Mouse (Mus musculus): ENCODE measurements at regions not wholly inside any gene's neighbourhood (a gene's known extent, or its start where the extent isn't known, plus 50 kb on each side); places are given as distances from the start of the nearest gene placed in this dataset.

- no peak for DNase-seq (ENCODE audit: low spot score in 2 of 2)
These were observed 62.8 kb upstream of the Gm47985 start for GRCm38 (mm10) chr1:151119566-151119965.

GRCm38 (mm10) chr1:151121686-151122085, 60.7 kb upstream of the Gm47985 start:
- DNase-seq (ENCODE audit: low spot score in 2 of 2): no peak

DNA sequence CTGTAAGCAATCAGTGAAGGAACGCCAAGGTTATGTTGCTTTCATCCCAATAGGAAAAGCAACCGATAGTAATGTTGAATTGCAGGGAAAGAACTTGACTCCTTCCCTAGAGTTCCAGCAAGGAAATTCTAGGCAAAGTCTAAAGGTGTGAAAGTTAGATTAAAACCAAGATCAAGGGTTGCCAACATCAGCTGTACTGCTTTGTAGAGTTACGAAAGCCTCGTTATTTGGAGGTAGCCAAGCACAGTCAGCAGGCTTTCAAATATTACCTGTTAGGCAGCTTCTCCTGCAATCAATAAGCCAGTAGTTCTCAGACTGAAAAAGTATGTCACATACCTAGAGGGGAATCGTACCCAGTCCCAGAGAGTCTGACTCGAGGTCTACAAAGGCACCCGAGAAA, 58.4 kb upstream of the Gm47985 start:
- DNase-seq (ENCODE audit: low spot score in 2 of 2): no peak

GRCm38 (mm10) chr1:151125028-151125659, 57.2 kb upstream of the Gm47985 start:
- DNase-seq (ENCODE audit: low spot score in 2 of 2): no peak

DNA sequence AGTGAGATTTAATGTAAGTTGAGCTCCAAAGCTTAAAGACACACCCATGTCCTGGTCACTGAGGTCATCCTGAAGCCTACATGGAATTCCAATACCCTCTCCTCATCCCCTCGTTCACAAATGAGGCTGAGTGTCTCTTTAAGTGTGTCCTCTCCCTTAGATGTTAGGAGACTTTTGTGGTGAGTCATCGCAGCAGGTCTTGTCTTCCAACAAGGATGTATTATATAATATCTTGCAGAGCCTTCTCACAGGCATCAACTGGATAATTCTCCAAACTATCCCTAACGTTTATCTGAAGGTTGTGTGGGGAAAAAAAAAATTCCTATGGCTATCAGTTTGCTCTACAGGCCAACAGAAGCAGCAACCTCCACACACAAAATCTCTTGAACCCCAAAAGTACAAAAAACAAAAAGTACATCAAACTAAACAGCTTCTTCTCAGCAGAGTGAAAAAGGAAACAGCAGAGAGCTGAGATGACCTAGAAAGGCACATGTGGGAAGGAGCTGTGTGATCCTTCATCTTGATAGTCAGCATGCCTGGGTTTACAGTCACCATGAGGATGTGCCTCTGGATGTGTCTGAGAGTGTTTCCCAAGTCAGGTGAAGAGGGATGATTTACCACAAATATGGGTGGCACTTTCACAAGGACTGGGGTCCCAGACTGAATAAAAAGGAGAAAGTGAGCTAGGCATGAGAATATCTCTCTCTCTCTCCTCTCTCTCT, 56.4 kb upstream of the Gm47985 start:
- no peak for DNase-seq (ENCODE audit: low spot score in 2 of 2)

DNA sequence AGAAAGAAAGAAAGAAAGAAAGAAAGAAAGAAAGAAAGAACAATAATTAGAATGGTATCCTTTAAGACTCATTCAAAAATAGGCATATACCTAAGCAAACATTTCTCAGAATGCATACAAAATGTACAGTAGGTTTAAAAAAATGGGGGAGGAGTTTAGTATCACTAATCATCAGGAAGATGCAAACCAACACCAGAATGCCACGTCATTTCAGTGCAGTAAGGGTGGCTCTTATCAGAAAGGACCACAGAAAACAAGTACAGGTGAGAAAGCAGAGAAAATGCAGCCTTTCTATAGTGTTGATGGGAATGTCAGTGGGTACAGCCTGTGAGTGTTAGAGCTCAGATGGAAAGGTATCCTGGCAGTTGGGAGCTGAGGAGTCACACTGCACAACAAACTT, 55.6 kb upstream of the Gm47985 start:
- no peak for DNase-seq (ENCODE audit: low spot score in 2 of 2)

DNA sequence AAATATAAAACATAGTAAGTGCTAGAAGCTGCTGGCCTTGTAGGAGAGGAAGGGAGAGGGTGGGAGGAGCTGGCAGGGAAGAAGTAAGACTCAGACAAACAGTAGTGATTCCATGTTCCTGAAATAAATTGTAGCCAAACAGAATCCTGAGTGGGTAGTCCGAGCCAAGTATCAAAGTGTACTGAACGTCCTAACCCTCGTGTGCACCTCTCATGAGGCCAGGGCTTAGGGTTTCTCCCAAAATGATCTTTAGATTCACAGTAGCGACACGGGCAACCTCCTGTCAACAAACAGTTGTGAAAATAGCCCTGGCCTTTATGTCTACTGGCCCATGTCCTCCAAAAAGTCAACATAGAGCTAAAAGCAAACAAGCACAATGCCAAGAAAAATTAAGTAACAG, 54.3 kb upstream of the Gm47985 start:
- DNase-seq (ENCODE audit: low spot score in 2 of 2): no peak

GRCm38 (mm10) chr1:151128955-151129354, 53.4 kb upstream of the Gm47985 start:
- no peak for DNase-seq (ENCODE audit: low spot score in 2 of 2)

- DNase-seq (ENCODE audit: low spot score in 2 of 2): no peak
These were observed 52.3 kb upstream of the Gm47985 start for GRCm38 (mm10) chr1:151130036-151130435.

DNA sequence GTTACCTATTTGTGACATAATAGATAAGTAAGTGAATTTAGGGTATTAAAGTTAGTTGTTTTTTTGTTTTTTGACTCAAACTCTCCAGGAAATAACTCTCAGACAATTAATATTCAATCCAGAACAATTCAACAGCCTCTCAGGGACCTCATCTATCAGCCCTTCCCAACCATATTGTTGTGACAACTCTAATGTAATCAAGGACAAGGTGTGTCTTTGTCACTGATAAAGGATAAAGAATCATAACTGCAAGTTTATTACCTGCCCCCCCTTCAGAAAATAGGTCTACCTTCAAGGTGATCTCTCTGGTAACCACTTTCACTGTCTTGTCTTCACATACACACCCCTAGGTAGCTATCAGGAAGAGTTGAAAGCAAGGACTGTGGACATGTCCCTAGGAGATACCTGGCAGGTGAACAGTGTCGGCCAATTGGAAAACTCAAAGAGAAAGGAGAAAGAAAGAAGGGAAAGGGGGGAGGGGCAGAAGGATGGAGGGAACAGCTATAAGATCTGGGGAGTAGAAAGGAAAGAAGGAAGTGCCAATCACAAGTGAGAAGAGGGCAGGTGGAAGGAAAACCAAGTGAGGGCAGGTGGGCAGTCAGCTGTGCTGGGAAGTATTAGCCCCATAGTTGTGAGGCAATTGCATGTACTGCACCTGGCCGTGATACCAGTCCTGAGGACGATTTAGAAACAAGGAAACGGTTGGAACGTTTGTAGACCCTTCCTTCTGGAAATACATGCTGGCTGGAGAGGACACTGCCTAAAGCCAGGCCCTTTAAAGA, 51.3 kb upstream of the Gm47985 start:
- DNase-seq (ENCODE audit: low spot score in 2 of 2): no peak

- no peak for DNase-seq (ENCODE audit: low spot score in 2 of 2)
These were observed 50.6 kb upstream of the Gm47985 start for GRCm38 (mm10) chr1:151131627-151132284.

Data from frontal cortex, postnatal 10 days (tissue).